Mouse (Mus musculus) B cell, adult 67 days (primary cell): ENCODE measurements around the gene Tmem217. TPM values are rescaled to one million over a fixed set of nuclear protein-coding genes. Genes with fewer than 3 reads are reported as not detected.

ENCODE experiments used
- total RNA-seq, 2 experiments: library from RNA; stranded (reverse); gene quantifications; 4 replicates each; pipeline ENCODE4 v1.2.4; 2023

Gene Tmem217
- not detected for total RNA-seq

DNA sequence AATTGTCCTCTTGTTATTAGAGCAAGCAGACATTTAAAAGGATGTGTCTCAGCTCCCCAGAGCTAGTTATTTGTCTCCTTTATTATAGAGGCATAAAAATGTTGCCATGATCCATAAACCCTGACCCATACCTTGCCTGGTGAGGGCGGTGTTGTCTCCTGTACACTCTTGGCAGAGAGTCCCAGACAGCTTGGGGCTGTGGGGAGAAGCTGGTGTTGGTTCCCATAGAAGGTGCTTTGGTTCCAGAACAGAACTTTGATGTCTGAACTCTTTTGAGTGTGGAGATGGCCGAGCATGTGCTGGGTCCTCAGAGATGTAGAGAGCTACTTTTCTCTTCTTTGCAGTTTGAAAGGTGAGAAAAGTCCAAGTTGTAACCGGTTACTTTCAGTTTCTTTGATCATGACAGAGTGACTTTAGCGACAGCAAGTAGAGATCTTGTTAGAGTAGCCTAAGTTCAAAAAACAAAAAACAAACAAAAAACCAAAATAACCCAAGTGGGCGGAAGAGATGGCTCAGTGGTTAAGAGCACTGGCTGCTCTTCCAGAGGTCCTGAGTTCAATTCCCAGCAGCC is at the start of gene Tmem217:
Tmem217 (minus strand) TSS at position 224 of the 571 bp plus-strand sequence.

DNA sequence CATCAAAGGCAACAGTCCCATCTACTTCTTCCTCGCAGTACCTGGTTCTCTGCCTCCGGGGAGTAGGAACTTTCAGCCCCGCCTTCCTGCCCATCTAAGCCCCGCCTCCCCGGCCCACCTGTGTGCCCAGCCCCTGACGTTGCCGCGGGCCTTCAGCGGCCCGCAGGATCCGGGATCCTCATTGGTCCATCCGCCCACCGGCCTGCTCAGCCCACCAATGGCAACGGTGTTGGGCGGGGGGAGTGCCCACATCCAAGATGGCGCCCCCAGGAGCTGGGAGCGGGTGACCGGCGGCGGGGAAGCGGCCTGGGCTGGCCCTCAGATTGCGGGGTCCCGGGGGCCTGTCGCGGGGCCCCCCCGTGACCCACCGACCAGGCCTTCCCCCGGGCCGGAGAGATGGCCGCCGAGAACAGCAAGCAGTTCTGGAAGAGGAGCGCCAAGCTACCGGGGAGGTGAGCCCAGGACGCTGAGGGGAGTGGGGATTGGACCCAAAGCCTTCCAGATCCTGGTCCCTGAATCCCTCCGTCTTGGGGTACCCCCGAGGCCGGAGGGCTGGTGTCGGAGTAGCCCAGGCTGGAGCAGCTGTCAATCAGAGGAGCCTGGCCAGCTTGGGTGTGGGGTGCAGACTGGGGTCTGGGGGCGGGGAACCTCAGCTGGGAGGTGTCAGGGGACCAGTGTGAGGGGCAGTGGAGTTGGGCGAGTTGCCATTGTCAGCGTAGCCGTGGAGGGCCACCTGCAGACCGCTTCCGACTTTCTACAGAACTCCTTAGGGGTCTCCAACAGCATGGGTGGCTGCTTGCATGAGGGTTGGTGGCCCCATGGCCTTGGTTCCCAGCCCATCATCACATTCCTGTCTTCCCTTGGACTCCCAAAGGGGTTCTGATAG is 2.4 kb downstream of the Tmem217 start, which contains the start of the genes Gm17657 and Tbc1d22b:
Gm17657 (minus strand) TSS at position 96 of the 886 bp plus-strand sequence.
Tbc1d22b (plus strand) TSS at position 243 of the 886 bp plus-strand sequence.

DNA sequence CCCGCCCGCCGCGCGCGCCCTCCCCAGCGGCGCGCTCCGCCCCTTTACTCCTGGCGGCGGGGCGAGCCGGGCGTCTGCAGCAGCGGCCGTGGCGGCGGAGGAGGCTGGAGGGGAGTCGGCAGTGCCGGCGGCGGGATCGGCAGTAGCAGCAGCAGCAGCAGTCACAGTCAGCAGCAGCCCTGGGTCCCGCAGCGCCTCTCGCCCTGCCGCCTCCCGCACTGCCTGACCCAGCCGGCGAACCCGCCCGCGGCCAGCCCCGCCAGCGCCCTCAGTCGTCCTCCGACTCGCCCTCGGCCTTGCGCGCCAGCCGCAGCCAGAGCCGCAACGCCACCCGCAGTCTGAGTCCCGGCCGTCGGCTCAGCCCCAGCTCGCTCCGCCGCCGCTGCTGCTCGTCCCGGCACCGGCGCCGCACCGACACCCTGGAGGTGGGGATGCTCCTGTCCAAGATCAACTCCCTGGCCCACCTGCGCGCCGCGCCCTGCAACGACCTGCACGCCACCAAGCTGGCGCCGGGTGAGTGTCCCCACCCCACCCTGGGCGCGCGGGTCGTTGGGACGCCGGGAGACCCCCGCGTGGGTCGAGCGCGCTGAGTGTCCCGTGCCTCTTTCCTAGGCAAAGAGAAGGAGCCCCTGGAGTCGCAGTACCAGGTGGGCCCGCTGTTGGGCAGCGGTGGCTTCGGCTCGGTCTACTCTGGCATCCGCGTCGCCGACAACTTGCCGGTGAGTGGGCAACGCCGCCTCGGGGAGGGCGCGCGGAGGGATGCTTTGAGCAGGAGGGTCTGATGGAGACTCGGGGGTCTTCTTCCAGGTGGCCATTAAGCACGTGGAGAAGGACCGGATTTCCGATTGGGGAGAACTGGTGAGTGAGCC is 61.2 kb downstream of the Tmem217 start, which contains the start of gene Pim1:
Pim1 (plus strand) TSS at position 41 of the 869 bp plus-strand sequence.

Other genes with a start within 250 kb of the Tmem217 start
- gene Pi16, start 234.7 kb downstream of the Tmem217 start, total RNA-seq: 1 to 10 TPM in 1 of 2 experiments, under 1 TPM in 1; 0.77 to 1.7 TPM
- gene Mtch1, start 204.5 kb downstream of the Tmem217 start, total RNA-seq: 100 to 1,000 TPM; 101 to 108 TPM
- gene Fgd2, start 191.5 kb downstream of the Tmem217 start, total RNA-seq: 100 to 1,000 TPM; 513 to 548 TPM
- gene Pim1, start 61.6 kb downstream of the Tmem217 start, total RNA-seq: 100 to 1,000 TPM; 157 to 170 TPM
- not detected for gene Gm17657, start 2.7 kb downstream of the Tmem217 start, total RNA-seq
- gene Tbc1d22b, start 2.6 kb downstream of the Tmem217 start, total RNA-seq: 10 to 100 TPM; 23.1 to 23.8 TPM
- 10 to 100 TPM; 52.1 to 59.8 TPM for gene Rnf8, start 62.4 kb upstream of the Tmem217 start, total RNA-seq
- 10 to 100 TPM; 23.0 TPM for gene Gm28043, start 62.5 kb upstream of the Tmem217 start, total RNA-seq
- gene Cmtr1, start 108.2 kb upstream of the Tmem217 start, total RNA-seq: 100 to 1,000 TPM; 229 to 264 TPM
- 10 to 100 TPM; 13.9 to 23.3 TPM for gene Ccdc167, start 164.7 kb upstream of the Tmem217 start, total RNA-seq